Mouse (Mus musculus): Measurements from ENCODE around the gene Stox1.
A peak's percentile ranks its signal among the peaks of the same experiment; 100 is the strongest.

Stox1 gene

DNA sequence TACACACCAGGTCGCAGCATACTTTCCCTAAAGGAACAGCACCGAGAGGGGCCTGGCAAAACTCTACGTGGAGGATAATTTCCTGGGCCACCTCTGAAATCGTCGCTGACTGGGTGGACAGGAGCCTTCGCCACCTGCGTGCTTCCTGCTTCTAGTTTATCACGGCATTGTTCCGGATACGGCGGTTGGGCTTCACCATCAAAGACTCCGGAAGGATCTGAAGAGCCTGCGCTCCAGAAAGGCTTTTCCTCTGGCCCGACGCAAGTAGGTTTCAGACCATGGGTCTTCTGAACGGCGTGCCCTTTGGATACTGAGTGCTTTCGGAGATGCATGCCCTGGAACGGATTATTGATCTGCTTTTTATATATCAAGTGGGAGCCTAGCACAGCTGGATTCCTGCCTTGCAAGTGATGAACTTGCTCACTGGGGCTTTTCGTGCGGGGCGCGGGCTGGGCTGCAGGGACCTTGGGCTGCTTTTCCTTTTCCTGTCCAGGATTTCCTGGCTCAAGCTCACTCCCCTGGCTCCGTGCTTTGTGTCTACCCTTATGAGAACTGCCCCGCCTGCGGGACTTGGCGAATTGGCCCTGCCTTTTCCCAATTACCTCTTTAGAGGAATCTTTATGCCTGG lies 60.9 kb downstream of the Stox1 start:
- DNase-seq: no peak

- no peak for DNase-seq
Observed at GRCm38 (mm10) chr10:62664171-62664570, 61.8 kb downstream of the Stox1 start.

DNA sequence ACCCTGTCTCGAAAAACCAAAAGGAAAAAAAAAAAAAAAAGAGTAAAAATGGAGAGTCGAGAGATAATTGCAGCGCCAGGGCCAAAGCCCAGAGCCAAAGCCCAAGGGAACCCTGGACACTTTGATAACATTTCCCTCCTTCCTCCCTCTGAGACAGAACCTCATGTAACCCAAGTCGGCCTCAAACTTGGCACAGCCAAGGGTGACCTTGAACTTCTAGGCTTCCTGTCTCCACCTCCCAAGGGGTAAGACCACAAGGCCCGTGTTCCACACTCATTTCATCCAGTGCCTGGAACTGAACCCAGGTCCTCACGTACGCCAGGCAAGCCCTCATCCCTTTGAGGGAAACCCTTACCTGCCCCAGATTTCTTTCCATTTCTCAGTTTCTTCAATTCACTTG lies 69.2 kb downstream of the Stox1 start:
- DNase-seq: no peak

DNA sequence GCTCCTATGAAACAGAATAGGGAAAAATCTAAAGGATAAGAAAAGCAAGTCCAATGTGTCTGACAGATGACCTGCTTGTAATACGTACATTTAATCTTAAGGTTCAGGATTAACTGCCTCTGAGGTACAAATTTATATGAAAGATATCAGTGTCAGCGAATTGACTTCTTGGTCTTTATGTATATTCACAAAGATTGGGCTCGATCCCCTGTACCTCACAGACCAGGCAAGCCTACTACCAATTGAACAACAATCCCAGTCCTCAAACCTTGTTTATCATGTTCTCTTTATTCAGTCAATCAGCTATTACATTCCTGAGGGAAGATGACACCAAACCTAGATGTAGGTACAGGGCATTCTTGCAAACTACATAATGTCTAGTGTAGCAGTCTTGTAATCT lies 74.0 kb downstream of the Stox1 start:
- no peak for DNase-seq

- peak; percentile 100 for DNase-seq
Observed at GRCm38 (mm10) chr10:62650881-62651810, 74.8 kb downstream of the Stox1 start, which contains the start of gene Ddx50. Ddx50 (minus strand) TSS chr10:62651218.

- no peak for DNase-seq
Observed at GRCm38 (mm10) chr10:62650358-62650782, 75.6 kb downstream of the Stox1 start.
